Mouse (Mus musculus) yolk sac, embryonic 10.5 days (tissue): ENCODE measurements around the gene Rassf1.

ENCODE experiments used
- DNase-seq: peaks from one replicate; pipeline ENCODE4 v3.0.0-alpha.2; 2017; ENCODE audit warnings: low spot score

The Rassf1 gene

GRCm38 (mm10) chr9:107551117-107551889 lies at the start of gene Rassf1:
Gene Rassf1, plus strand, starts transcription at chr9:107551555.
- DNase-seq = peak; percentile 91

- no peak for DNase-seq
Observed at GRCm38 (mm10) chr9:107502131-107502846, 49.1 kb upstream of the Rassf1 start.

- DNase-seq = no peak
Observed at GRCm38 (mm10) chr9:107504662-107505537, 46.5 kb upstream of the Rassf1 start.

- no peak for DNase-seq
Observed at GRCm38 (mm10) chr9:107508266-107508665, 43.1 kb upstream of the Rassf1 start.

- DNase-seq = no peak
Observed at GRCm38 (mm10) chr9:107510384-107511100, 40.8 kb upstream of the Rassf1 start.

- no peak for DNase-seq
Observed at GRCm38 (mm10) chr9:107511436-107511835, 39.9 kb upstream of the Rassf1 start.

- DNase-seq = no peak
Observed at GRCm38 (mm10) chr9:107512326-107512725, 39.0 kb upstream of the Rassf1 start.

- DNase-seq = peak; percentile 70
Observed at GRCm38 (mm10) chr9:107514303-107514955, 36.9 kb upstream of the Rassf1 start.

GRCm38 (mm10) chr9:107520331-107520730 lies 31.0 kb upstream of the Rassf1 start:
- DNase-seq = no peak

- no peak for DNase-seq
Observed at GRCm38 (mm10) chr9:107521190-107521589, 30.2 kb upstream of the Rassf1 start.

GRCm38 (mm10) chr9:107521711-107522399 lies 29.5 kb upstream of the Rassf1 start:
- DNase-seq = no peak

GRCm38 (mm10) chr9:107522400-107522711 lies 29.0 kb upstream of the Rassf1 start:
- no peak for DNase-seq

- DNase-seq = peak; percentile 87
Observed at GRCm38 (mm10) chr9:107526198-107527026, 24.9 kb upstream of the Rassf1 start.

GRCm38 (mm10) chr9:107533791-107534407 lies 17.5 kb upstream of the Rassf1 start, which contains the start of gene Tmem115:
Gene Tmem115, plus strand, starts transcription at chr9:107533945.
- DNase-seq = peak; percentile 94

- peak; percentile 36 for DNase-seq
Observed at GRCm38 (mm10) chr9:107534408-107535202, 16.8 kb upstream of the Rassf1 start.

- no peak for DNase-seq
Observed at GRCm38 (mm10) chr9:107538231-107538630, 13.1 kb upstream of the Rassf1 start.

GRCm38 (mm10) chr9:107538711-107539110 lies 12.6 kb upstream of the Rassf1 start:
- no peak for DNase-seq

GRCm38 (mm10) chr9:107539940-107540339 lies 11.4 kb upstream of the Rassf1 start:
- no peak for DNase-seq
